ENCODE assay signal across 21 mouse cellular contexts in the genomic region with DNA sequence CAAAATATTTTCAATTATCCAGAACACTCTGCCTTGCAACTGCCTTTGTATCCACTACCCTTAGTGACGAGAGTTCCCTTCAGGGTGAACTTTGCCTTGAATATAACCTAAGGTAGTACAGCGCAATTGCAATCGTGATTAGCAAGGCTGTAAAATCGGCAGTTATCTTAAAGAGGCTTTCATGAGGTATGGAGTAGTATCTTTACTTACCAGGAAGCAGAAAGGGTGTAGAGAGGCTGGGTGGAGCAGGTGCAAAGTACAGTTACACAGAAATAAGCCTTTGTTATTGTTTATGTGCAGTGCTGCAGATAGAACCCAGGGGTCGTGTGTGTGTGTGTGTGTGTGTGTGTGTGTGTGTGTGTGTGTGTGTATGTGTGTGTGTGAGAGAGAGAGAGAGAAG. TPM values are rescaled to one million over a fixed set of nuclear protein-coding genes. Genes with fewer than 3 reads are reported as not detected.
DNase-seq lines count a peak whose midpoint lies in the region; ATAC-seq lines count a peak whose summit lies in the region.
"Had no signal": no experiment of that assay in that cellular context is flagged by ENCODE, and none has a peak within 500 bp of the region (broad histone marks: within the 10 kb centered on the region; RNA-seq: fewer than 3 reads in every experiment).

No protein-coding gene starts in this region.

- DNase-seq in MEL-GATA-1-ER (ENCODE audit: extremely low read depth, low read depth) = peak; percentile 60
- DNase-seq in intestine, embryonic 14.5 days (ENCODE audit: low spot score) = no peak
- DNase-seq in liver, embryonic 13.5 days = peak; percentile 52
- DNase-seq in cerebellum, adult 9-11 months = no peak
- DNase-seq in frontal cortex, adult 2 months (ENCODE audit: extremely low spot score in 1 of 2, low spot score in 1 of 2) = no peak
- no peak for DNase-seq in gastrocnemius, postnatal 10 days
- DNase-seq in layer of hippocampus, postnatal 14 days (ENCODE audit: low spot score in 2 of 2) = no peak
- DNase-seq: B cell, adult 2 months; cerebellum, adult 11 months; heart, postnatal 36 days; kidney, adult 8-10 months; midbrain, embryonic 14.5 days; spleen, adult 18-20 months; thymus, postnatal 25 days had no signal

- peak overlapping the region; percentile 51; the same call in 1 of the 2 replicates for H3K27ac ChIP-seq in intestine, embryonic 14.5 days (ENCODE audit: low read depth)
- peak overlapping the region; percentile 76 for H3K27ac ChIP-seq in liver, embryonic 13.5 days
- no peak overlapping the region for H3K27ac ChIP-seq in neural tube, embryonic 15.5 days (replicated peaks)
- H3K27ac ChIP-seq: embryonic facial prominence, embryonic 12.5 days; heart, embryonic 13.5 days; limb, embryonic 12.5 days; lung, embryonic 15.5 days had no signal

- peak; percentile 78 for ATAC-seq in intestine, embryonic 14.5 days (replicated peaks; ENCODE audit: low FRiP score, low TSS enrichment, low read depth)
- ATAC-seq in liver, embryonic 13.5 days (ENCODE audit: low read depth) = peak; percentile 87
- ATAC-seq in neural tube, embryonic 15.5 days (ENCODE audit: low FRiP score) = 0 out of 2 replicates have a peak, but pooled peaks have one; percentile 49
- ATAC-seq: hindbrain, embryonic 16.5 days had no signal

- H3K9me3 ChIP-seq in intestine, embryonic 14.5 days (ENCODE audit: control insufficient read depth, low read length) = no peaks in the 10 kb centered on the region
- no peaks in the 10 kb centered on the region for H3K9me3 ChIP-seq in liver, embryonic 13.5 days (replicated peaks)
- no peaks in the 10 kb centered on the region for H3K9me3 ChIP-seq in neural tube, embryonic 15.5 days (replicated peaks)
- H3K9me3 ChIP-seq: embryonic facial prominence, embryonic 12.5 days; heart, embryonic 13.5 days; limb, embryonic 12.5 days; lung, embryonic 15.5 days had no signal

- no peak overlapping the region for H3K9ac ChIP-seq in intestine, embryonic 14.5 days (ENCODE audit: low read length)
- 0 out of 2 replicates have a peak overlapping the region, but pooled peaks have one; percentile 7 for H3K9ac ChIP-seq in liver, embryonic 13.5 days
- no peak overlapping the region for H3K9ac ChIP-seq in neural tube, embryonic 15.5 days (replicated peaks)
- H3K9ac ChIP-seq: embryonic facial prominence, embryonic 12.5 days; limb, embryonic 12.5 days; lung, embryonic 15.5 days had no signal

- H3K36me3 ChIP-seq in intestine, embryonic 14.5 days (ENCODE audit: control insufficient read depth, insufficient read depth, low read length) = no peaks in the 10 kb centered on the region
- no peaks in the 10 kb centered on the region for H3K36me3 ChIP-seq in liver, embryonic 13.5 days
- H3K36me3 ChIP-seq in neural tube, embryonic 15.5 days = no peaks in the 10 kb centered on the region
- H3K36me3 ChIP-seq: embryonic facial prominence, embryonic 12.5 days; heart, embryonic 13.5 days; limb, embryonic 12.5 days; lung, embryonic 15.5 days had no signal

- 56% methylated on average over 5 of the region's 5 CpGs for WGBS in intestine, embryonic 14.5 days
- WGBS in liver, embryonic 13.5 days (ENCODE audit: insufficient replicate concordance) = 22% methylated on average over 5 of the region's 5 CpGs
- 39% methylated on average over 5 of the region's 5 CpGs for WGBS in neural tube, embryonic 15.5 days

- peaks cover 24% of the 10 kb centered on the region for H3K4me1 ChIP-seq in intestine, embryonic 14.5 days (replicated peaks; ENCODE audit: control insufficient read depth, insufficient read depth, low read length)
- H3K4me1 ChIP-seq in liver, embryonic 13.5 days (replicated peaks) = peaks cover 69% of the 10 kb centered on the region
- H3K4me1 ChIP-seq in neural tube, embryonic 15.5 days = peaks cover 19% of the 10 kb centered on the region

- H3K27me3 ChIP-seq in intestine, embryonic 14.5 days (replicated peaks; ENCODE audit: control insufficient read depth, insufficient read depth, low read length) = no peaks in the 10 kb centered on the region
- peaks cover 19% of the 10 kb centered on the region for H3K27me3 ChIP-seq in liver, embryonic 13.5 days
- no peaks in the 10 kb centered on the region for H3K27me3 ChIP-seq in neural tube, embryonic 15.5 days (replicated peaks)
- H3K27me3 ChIP-seq: embryonic facial prominence, embryonic 12.5 days; heart, embryonic 13.5 days; lung, embryonic 15.5 days had no signal

- H3K4me3 ChIP-seq in intestine, embryonic 14.5 days (ENCODE audit: low read depth, low read length) = no peak overlapping the region
- H3K4me3 ChIP-seq in liver, embryonic 13.5 days (replicated peaks) = no peak overlapping the region
- no peak overlapping the region for H3K4me3 ChIP-seq in neural tube, embryonic 15.5 days (replicated peaks)
- H3K4me3 ChIP-seq: embryonic facial prominence, embryonic 12.5 days; heart, embryonic 13.5 days; limb, embryonic 12.5 days; lung, embryonic 15.5 days; myocyte had no signal

- H3K4me2 ChIP-seq in intestine, embryonic 14.5 days (ENCODE audit: low read length) = no peak overlapping the region
- peak overlapping the region; percentile 2; the same call in 1 of the 2 replicates for H3K4me2 ChIP-seq in liver, embryonic 13.5 days
- H3K4me2 ChIP-seq in neural tube, embryonic 15.5 days = no peak overlapping the region
- H3K4me2 ChIP-seq: embryonic facial prominence, embryonic 12.5 days; heart, embryonic 13.5 days; limb, embryonic 12.5 days; lung, embryonic 15.5 days had no signal

RNA-seq across cellular contexts. Expression of a gene that starts 14.6 kb away (rescaled TPM):
- polyA plus RNA-seq in intestine, embryonic 14.5 days (2014; fragmentation: Nextera tagmentation; extraction: Ambion mirVana) = 117 and 131 TPM in 2 replicates
- 5.3 and 6.0 TPM in 2 replicates for polyA plus RNA-seq in liver, embryonic 13.5 days (2015; fragmentation: Nextera tagmentation; extraction: Ambion mirVana)
- 25.4 and 35.8 TPM in 2 replicates for polyA plus RNA-seq in neural tube, embryonic 15.5 days (2015; fragmentation: Nextera tagmentation; extraction: Ambion mirVana)
- 73.6 and 83.4 TPM in 2 replicates for polyA plus RNA-seq in frontal cortex, adult 2 months (2012; rRNA removed)
- 10 to 100 TPM; 33.0 to 36.0 TPM for total RNA-seq in gastrocnemius, postnatal 10 days (2021)
- total RNA-seq in layer of hippocampus, postnatal 14 days (2021) = 100 to 1,000 TPM; 108 to 112 TPM

RNA-seq across cellular contexts. Expression of a gene that starts 50.5 kb away (rescaled TPM):
- polyA plus RNA-seq in intestine, embryonic 14.5 days (2014; fragmentation: Nextera tagmentation; extraction: Ambion mirVana) = 0.07 and 0.09 TPM in 2 replicates
- not detected in 2 replicates for polyA plus RNA-seq in liver, embryonic 13.5 days (2015; fragmentation: Nextera tagmentation; extraction: Ambion mirVana)
- polyA plus RNA-seq in neural tube, embryonic 15.5 days (2015; fragmentation: Nextera tagmentation; extraction: Ambion mirVana) = 0.45 and 0.56 TPM in 2 replicates
- polyA plus RNA-seq in frontal cortex, adult 2 months (2012; rRNA removed) = 3.0 and 4.9 TPM in 2 replicates
- not detected for total RNA-seq in gastrocnemius, postnatal 10 days (2021)
- total RNA-seq in layer of hippocampus, postnatal 14 days (2021) = 1 to 10 TPM; 3.3 to 3.4 TPM
- total RNA-seq: heart, postnatal 36 days had no signal
- polyA plus RNA-seq: embryonic facial prominence, embryonic 12.5 days; heart, embryonic 13.5 days; limb, embryonic 12.5 days; lung, embryonic 15.5 days had no signal

Comparison
In these comparisons a context has a peak if more than half of its experiments do, and no peak if none do; other contexts are left out.
1. DNase-seq: peak in MEL-GATA-1-ER (single experiment) and liver, embryonic 13.5 days (single experiment); none in intestine, embryonic 14.5 days (single experiment), cerebellum, adult 9-11 months (single experiment), frontal cortex, adult 2 months (0 of 2), gastrocnemius, postnatal 10 days (single experiment) and layer of hippocampus, postnatal 14 days (0 of 2).
2. Peak in every context shown above with its lines, with median percentiles within 50 percentile points of each other: ATAC-seq.